Mouse (Mus musculus): ENCODE results near the gene Gys2. TPM values are rescaled to one million over a fixed set of nuclear protein-coding genes. Genes with fewer than 3 reads are reported as not detected.
"Not testable (repeated sequence)": the region's sequence is repeated elsewhere in the genome, so short reads cannot be mapped to it uniquely, and the experiment has no call there.

The Gys2 gene
- polyA plus RNA-seq, 1 experiment from 2014 or later, result 21.3 TPM

DNA sequence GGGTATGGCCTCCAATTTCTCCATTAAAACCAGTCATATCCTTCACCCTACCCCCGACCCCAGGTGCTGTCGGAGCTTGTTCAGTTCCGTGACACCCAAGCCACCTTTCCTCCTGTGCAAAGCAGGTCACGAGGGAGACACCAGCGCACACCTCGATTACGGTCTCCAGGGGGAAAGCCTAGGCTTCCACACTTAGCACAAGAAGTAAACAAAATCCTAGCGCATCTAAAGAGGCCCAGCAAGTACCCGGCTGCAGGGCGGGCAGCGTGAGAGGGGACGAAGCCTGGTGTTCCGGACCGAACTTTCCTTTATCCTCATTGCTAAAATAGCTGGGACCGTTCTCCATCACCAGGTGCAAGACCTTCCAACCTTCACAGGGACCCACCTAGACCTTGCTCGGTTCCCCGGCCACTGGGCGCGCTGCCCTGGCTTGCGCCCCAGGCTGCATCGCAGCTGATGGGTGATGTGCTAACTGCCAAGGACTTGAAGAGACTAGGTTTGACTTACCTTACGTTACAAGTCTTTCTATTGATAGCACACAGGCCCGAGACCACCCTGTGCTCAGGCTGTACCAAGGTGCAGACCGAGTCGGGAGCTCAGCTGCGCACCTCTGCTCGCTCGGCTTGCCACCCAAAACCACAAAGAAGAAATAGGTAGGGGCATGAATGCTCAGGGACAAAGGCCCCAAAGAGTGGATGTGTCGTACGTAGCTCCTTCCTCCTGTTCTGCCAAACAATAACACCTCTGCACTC is 34.3 kb upstream of the Gys2 start:
- ATAC-seq (replicated peaks; ENCODE audit: low FRiP score), result peak; percentile 13; the same call in 1 of the 2 replicates
- H3K9me3 ChIP-seq (ENCODE audit: control insufficient read depth, low read length), result no peaks in the 10 kb centered on the region
- peak overlapping the region; percentile 35 for H3K9ac ChIP-seq (ENCODE audit: low read depth, low read length)
- H3K4me3 ChIP-seq (ENCODE audit: low read depth, low read length), result peak overlapping the region; percentile 47
- peak; percentile 66 for DNase-seq (ENCODE audit: low spot score)
- 6% methylated on average over 30 of the region's 30 CpGs for WGBS
- peak overlapping the region; percentile 74 for H3K4me2 ChIP-seq
- H3K36me3 ChIP-seq (ENCODE audit: control insufficient read depth, insufficient read depth, low read length), result peaks cover 1% of the 10 kb centered on the region; the same call in 1 of the 2 replicates
- 0 out of 2 replicates have a peak, but pooled peaks cover 4% of the 10 kb centered on the region for H3K4me1 ChIP-seq (replicated peaks; ENCODE audit: control insufficient read depth, insufficient read depth, low read length)
- peaks cover 28% of the 10 kb centered on the region for H3K27me3 ChIP-seq (replicated peaks; ENCODE audit: control insufficient read depth, insufficient read depth, low read length)
- no peak overlapping the region for H3K27ac ChIP-seq (ENCODE audit: low read depth, low read length)

GRCm38 (mm10) chr6:142506338-142507032 is 33.6 kb upstream of the Gys2 start:
- 11% methylated on average over 10 of the region's 10 CpGs for WGBS
- peak overlapping the region; percentile 35; the same call in 1 of the 2 replicates for H3K9ac ChIP-seq (ENCODE audit: low read depth, low read length)
- H3K27me3 ChIP-seq (replicated peaks; ENCODE audit: control insufficient read depth, insufficient read depth, low read length), result peaks cover 25% of the 10 kb centered on the region
- H3K4me1 ChIP-seq (replicated peaks; ENCODE audit: control insufficient read depth, insufficient read depth, low read length), result 0 out of 2 replicates have a peak, but pooled peaks cover 4% of the 10 kb centered on the region
- H3K9me3 ChIP-seq (ENCODE audit: control insufficient read depth, low read length), result no peaks in the 10 kb centered on the region
- no peak for DNase-seq (ENCODE audit: low spot score)
- H3K4me2 ChIP-seq, result peak overlapping the region; percentile 74
- no peak for ATAC-seq (replicated peaks; ENCODE audit: low FRiP score)
- peak overlapping the region; percentile 47 for H3K4me3 ChIP-seq (ENCODE audit: low read depth, low read length)
- H3K36me3 ChIP-seq (ENCODE audit: control insufficient read depth, insufficient read depth, low read length), result peaks cover 3% of the 10 kb centered on the region; the same call in 1 of the 2 replicates
- no peak overlapping the region for H3K27ac ChIP-seq (ENCODE audit: low read depth, low read length)

DNA sequence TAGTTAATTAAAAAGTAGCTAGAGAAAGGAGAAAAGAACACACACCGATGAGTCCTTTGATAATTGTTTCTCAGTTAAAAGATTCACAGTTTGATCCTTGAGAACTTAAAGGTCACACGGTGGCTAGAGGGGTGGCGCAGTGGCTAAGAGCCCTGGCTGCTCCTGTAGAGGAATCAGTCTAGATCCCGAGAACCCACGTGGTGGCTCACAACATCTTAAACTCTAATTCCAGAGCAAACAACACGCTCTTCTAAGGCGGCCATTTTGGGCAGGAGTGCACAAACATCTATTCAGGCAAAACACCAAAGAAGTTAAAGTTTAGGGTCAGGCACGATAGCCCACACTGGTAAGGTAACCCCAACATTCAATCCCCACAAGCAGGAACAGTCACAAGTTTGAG is 30.7 kb upstream of the Gys2 start:
- 81% methylated on average over 8 of the region's 8 CpGs for WGBS
- Histone ChIP-seq H3K9ac (ENCODE audit: low read depth, low read length) (no peak overlapping the region), H3K9me3 (ENCODE audit: control insufficient read depth, low read length) (no peaks in the 10 kb centered on the region), H3K27ac (ENCODE audit: low read depth, low read length) (no peak overlapping the region), H3K4me3 (ENCODE audit: low read depth, low read length) (no peak overlapping the region), H3K4me2 (no peak overlapping the region), H3K4me1 (replicated peaks; ENCODE audit: control insufficient read depth, insufficient read depth, low read length) (0 out of 2 replicates have a peak, but pooled peaks cover 2% of the 10 kb centered on the region), H3K27me3 (replicated peaks; ENCODE audit: control insufficient read depth, insufficient read depth, low read length) (peaks cover 16% of the 10 kb centered on the region), H3K36me3 (ENCODE audit: control insufficient read depth, insufficient read depth, low read length) (peaks cover 3% of the 10 kb centered on the region; the same call in 1 of the 2 replicates)
- DNase-seq (ENCODE audit: low spot score), result no peak
- no peak for ATAC-seq (replicated peaks; ENCODE audit: low FRiP score)

DNA sequence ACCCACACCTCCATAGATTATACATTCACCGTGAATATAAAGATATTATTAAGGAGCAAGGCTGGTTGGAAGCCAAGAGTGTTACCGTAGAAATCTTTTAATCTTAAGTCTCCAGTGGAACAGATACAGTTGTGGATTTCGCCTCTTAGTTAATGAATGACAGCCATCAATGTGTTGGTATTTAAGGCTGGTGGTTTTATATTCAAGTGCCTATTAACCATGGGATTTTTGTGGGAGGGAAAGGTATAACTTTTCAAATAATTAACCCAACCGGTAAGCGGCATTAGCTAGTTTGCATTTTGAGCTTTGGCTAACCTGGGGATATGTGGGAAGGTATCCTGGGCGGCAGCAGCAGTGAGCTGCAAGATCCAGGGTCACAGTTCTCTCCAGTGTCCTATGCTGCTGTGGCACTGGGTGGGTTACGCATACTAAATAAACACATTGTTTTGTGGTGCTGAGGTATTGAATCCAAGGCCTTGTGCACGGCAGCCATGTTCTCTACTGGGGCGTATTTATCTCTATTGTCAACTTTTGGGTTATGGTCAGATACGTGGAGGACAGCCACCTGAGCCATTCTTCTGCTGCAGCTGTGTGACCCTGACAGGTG is 29.7 kb upstream of the Gys2 start:
- Histone ChIP-seq H3K4me2 (no peak overlapping the region), H3K9me3 (ENCODE audit: control insufficient read depth, low read length) (no peaks in the 10 kb centered on the region), H3K4me1 (replicated peaks; ENCODE audit: control insufficient read depth, insufficient read depth, low read length) (0 out of 2 replicates have a peak, but pooled peaks cover 2% of the 10 kb centered on the region), H3K27ac (ENCODE audit: low read depth, low read length) (no peak overlapping the region), H3K4me3 (ENCODE audit: low read depth, low read length) (no peak overlapping the region), H3K9ac (ENCODE audit: low read depth, low read length) (no peak overlapping the region), H3K36me3 (ENCODE audit: control insufficient read depth, insufficient read depth, low read length) (peaks cover 9% of the 10 kb centered on the region), H3K27me3 (replicated peaks; ENCODE audit: control insufficient read depth, insufficient read depth, low read length) (peaks cover 13% of the 10 kb centered on the region)
- DNase-seq (ENCODE audit: low spot score) (no peak), ATAC-seq (replicated peaks; ENCODE audit: low FRiP score) (no peak)
- WGBS, result 88% methylated on average over 10 of the region's 10 CpGs

DNA sequence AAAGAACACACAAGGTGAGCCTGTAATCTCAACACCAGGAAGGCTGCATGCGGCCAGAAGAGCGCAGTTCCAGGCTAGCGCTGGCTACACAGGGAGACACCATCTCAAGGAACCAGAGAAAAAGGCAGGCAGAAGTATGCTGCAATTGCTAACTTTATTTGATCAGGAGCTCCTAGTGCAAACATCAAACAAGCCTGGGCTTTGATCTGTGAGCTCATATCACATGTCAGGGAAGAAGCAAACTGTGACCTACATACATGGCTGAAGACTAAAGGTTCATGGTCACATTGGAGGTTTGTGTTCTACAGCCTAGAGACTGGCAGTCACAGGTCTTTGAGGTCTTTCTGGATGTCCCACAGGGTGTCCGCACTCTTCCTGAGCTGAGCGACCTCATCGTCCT is 17.2 kb upstream of the Gys2 start:
- not testable (repeated sequence) for ATAC-seq (replicated peaks; ENCODE audit: low FRiP score); DNase-seq (ENCODE audit: low spot score); H3K4me3 ChIP-seq (ENCODE audit: low read depth, low read length); H3K9me3 ChIP-seq (ENCODE audit: control insufficient read depth, low read length); H3K9ac ChIP-seq (ENCODE audit: low read depth, low read length); H3K27me3 ChIP-seq (replicated peaks; ENCODE audit: control insufficient read depth, insufficient read depth, low read length); H3K27ac ChIP-seq (ENCODE audit: low read depth, low read length); H3K36me3 ChIP-seq (ENCODE audit: control insufficient read depth, insufficient read depth, low read length); H3K4me1 ChIP-seq (replicated peaks; ENCODE audit: control insufficient read depth, insufficient read depth, low read length); H3K4me2 ChIP-seq
- WGBS, result 79% methylated on average over 6 of the region's 6 CpGs

DNA sequence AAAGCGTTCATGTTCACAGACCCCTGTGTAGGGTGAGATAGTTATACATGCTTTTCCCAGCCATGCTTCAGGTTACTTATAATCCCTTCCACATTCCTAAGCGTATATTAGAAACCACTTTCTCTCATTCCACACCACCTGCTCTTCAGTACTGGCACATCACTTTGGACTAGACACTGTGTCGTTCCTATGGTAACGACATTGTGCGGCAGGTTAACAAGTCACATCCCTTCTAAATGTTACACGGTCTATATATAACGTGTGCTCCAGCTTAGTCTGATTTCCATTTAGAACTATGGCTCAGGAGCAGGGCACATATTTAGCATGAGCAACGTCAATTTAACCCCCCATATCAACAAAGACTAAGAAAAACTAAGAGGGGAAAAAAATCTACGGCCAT is 14.7 kb upstream of the Gys2 start:
- H3K27me3 ChIP-seq (replicated peaks; ENCODE audit: control insufficient read depth, insufficient read depth, low read length), result no peaks in the 10 kb centered on the region
- H3K4me1 ChIP-seq (replicated peaks; ENCODE audit: control insufficient read depth, insufficient read depth, low read length), result no peaks in the 10 kb centered on the region
- DNase-seq (ENCODE audit: low spot score), result no peak
- H3K9me3 ChIP-seq (ENCODE audit: control insufficient read depth, low read length), result no peaks in the 10 kb centered on the region
- peaks cover 3% of the 10 kb centered on the region; the same call in 1 of the 2 replicates for H3K36me3 ChIP-seq (ENCODE audit: control insufficient read depth, insufficient read depth, low read length)
- 91% methylated on average over 9 of the region's 9 CpGs for WGBS
- H3K27ac ChIP-seq (ENCODE audit: low read depth, low read length), result no peak overlapping the region
- ATAC-seq (replicated peaks; ENCODE audit: low FRiP score), result no peak
- no peak overlapping the region for H3K9ac ChIP-seq (ENCODE audit: low read depth, low read length)
- H3K4me2 ChIP-seq, result no peak overlapping the region
- H3K4me3 ChIP-seq (ENCODE audit: low read depth, low read length), result no peak overlapping the region

DNA sequence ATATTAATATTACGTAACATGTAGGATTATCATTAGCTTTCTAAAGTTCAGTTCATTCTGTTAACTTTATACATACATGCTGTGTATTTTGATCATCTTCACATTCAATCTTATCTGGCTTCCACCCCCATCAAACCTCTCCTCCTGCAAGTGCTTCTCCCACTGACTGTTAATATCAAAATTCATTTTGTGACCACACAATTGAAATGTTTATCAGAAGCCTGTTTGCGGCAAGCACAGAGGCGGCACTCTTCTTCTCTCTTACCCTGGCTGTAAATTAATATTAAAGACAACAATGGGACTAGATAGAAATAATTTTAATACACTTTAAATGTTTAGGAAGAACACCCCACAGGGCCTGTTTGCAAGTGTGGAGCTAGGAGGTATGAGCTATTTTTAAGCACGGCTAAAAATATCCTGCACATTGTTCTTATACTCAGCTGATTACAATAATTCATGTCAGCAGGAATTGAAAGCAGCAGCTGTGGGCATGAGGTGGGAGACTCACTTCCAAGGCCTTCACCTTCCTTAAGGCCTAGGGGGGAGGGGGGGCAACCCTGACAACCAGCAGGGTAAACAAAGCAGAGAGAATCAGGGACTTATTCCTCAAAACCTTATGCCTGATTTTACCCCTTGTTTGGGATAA is 12.7 kb upstream of the Gys2 start:
- no peak overlapping the region for H3K27ac ChIP-seq (ENCODE audit: low read depth, low read length)
- no peaks in the 10 kb centered on the region for H3K27me3 ChIP-seq (replicated peaks; ENCODE audit: control insufficient read depth, insufficient read depth, low read length)
- H3K4me2 ChIP-seq, result no peak overlapping the region
- no peak overlapping the region for H3K9ac ChIP-seq (ENCODE audit: low read depth, low read length)
- no peaks in the 10 kb centered on the region for H3K36me3 ChIP-seq (ENCODE audit: control insufficient read depth, insufficient read depth, low read length)
- no peaks in the 10 kb centered on the region for H3K4me1 ChIP-seq (replicated peaks; ENCODE audit: control insufficient read depth, insufficient read depth, low read length)
- H3K9me3 ChIP-seq (ENCODE audit: control insufficient read depth, low read length), result no peaks in the 10 kb centered on the region
- ATAC-seq (replicated peaks; ENCODE audit: low FRiP score) (no peak), DNase-seq (ENCODE audit: low spot score) (no peak)
- no peak overlapping the region for H3K4me3 ChIP-seq (ENCODE audit: low read depth, low read length)
- WGBS, result 86% methylated on average over 4 of the region's 4 CpGs

DNA sequence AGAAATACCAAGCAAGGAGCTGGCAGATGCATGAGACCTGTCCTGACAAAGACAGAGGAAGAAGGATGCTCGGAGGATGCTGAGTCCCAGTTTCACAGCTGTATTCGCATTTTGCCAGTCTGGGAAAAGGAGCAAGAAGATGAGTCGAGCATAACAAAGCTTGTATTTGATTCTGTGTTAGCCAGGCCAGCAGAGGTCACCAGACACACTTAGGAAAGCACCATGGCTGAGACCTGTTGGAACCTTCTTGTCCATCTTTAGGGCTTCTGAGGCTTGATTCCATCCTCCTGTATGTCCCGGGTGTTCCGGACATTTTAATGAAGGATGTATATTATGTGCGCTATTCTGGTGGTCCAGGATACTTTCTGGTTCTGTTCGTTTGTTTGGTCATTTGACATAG is 4.3 kb upstream of the Gys2 start:
- Histone ChIP-seq H3K9me3 (ENCODE audit: control insufficient read depth, low read length) (no peaks in the 10 kb centered on the region), H3K4me1 (replicated peaks; ENCODE audit: control insufficient read depth, insufficient read depth, low read length) (no peaks in the 10 kb centered on the region), H3K4me3 (ENCODE audit: low read depth, low read length) (no peak overlapping the region), H3K27ac (ENCODE audit: low read depth, low read length) (no peak overlapping the region), H3K9ac (ENCODE audit: low read depth, low read length) (no peak overlapping the region), H3K27me3 (replicated peaks; ENCODE audit: control insufficient read depth, insufficient read depth, low read length) (no peaks in the 10 kb centered on the region), H3K36me3 (ENCODE audit: control insufficient read depth, insufficient read depth, low read length) (no peaks in the 10 kb centered on the region), H3K4me2 (no peak overlapping the region)
- WGBS, result 73% methylated on average over 7 of the region's 7 CpGs
- no peak for ATAC-seq (replicated peaks; ENCODE audit: low FRiP score)
- DNase-seq (ENCODE audit: low spot score), result no peak
